ENCODE assay signal across 15 mouse cellular contexts in genomic region chr2:109697151-109697550, GRCm38 (mm10). TPM values are rescaled to one million over a fixed set of nuclear protein-coding genes. Genes with fewer than 3 reads are reported as not detected.
A peak's percentile ranks its signal among the peaks of the same experiment; 100 is the strongest.
DNase-seq lines count a peak whose midpoint lies in the region; ATAC-seq lines count a peak whose summit lies in the region.
"Had no signal": no experiment of that assay in that cellular context is flagged by ENCODE, and none has a peak within 500 bp of the region (broad histone marks: within the 10 kb centered on the region; RNA-seq: fewer than 3 reads in every experiment).

No protein-coding gene starts in this region.

- peak overlapping the region; percentile 18; the same call in 1 of the 2 replicates for H3K4me2 ChIP-seq in limb, embryonic 11.5 days (ENCODE audit: low read depth, severe bottlenecking)
- H3K4me2 ChIP-seq in forebrain, embryonic 12.5 days, result peak overlapping the region; percentile 27
- H3K4me2 ChIP-seq in limb, embryonic 13.5 days (replicated peaks), result peak overlapping the region; percentile 5
- H3K4me2 ChIP-seq: heart, embryonic 13.5 days; liver, embryonic 13.5 days had no signal

- peaks cover 13% of the 10 kb centered on the region for H3K4me1 ChIP-seq in limb, embryonic 11.5 days (ENCODE audit: control insufficient read depth, insufficient read depth, low read length)
- H3K4me1 ChIP-seq in limb, embryonic 10.5 days, result peaks cover 63% of the 10 kb centered on the region
- peaks cover 34% of the 10 kb centered on the region for H3K4me1 ChIP-seq in forebrain, embryonic 12.5 days
- peaks cover 37% of the 10 kb centered on the region for H3K4me1 ChIP-seq in limb, embryonic 13.5 days
- H3K4me1 ChIP-seq: liver, embryonic 13.5 days had no signal

- H3K9ac ChIP-seq in limb, embryonic 11.5 days (ENCODE audit: low read length), result no peak overlapping the region
- no peak overlapping the region for H3K9ac ChIP-seq in forebrain, embryonic 12.5 days
- no peak overlapping the region for H3K9ac ChIP-seq in limb, embryonic 13.5 days
- H3K9ac ChIP-seq: heart, embryonic 13.5 days; liver, embryonic 13.5 days had no signal

- no peak for ATAC-seq in limb, embryonic 11.5 days (ENCODE audit: insufficient number of reproducible peaks, low FRiP score, low TSS enrichment, low read depth)
- ATAC-seq in forebrain, embryonic 12.5 days (ENCODE audit: low FRiP score), result peak; percentile 19; the same call in 1 of the 2 replicates
- no peak for ATAC-seq in limb, embryonic 13.5 days (ENCODE audit: low FRiP score, low read depth)

- H3K27me3 ChIP-seq in limb, embryonic 11.5 days (ENCODE audit: control insufficient read depth, insufficient read depth, low read length), result no peaks in the 10 kb centered on the region; the same call in 1 of the 2 replicates
- peaks cover 25% of the 10 kb centered on the region for H3K27me3 ChIP-seq in limb, embryonic 10.5 days (ENCODE audit: low read depth, poor library complexity, severe bottlenecking)
- H3K27me3 ChIP-seq in forebrain, embryonic 12.5 days, result peaks cover 49% of the 10 kb centered on the region
- peaks cover 25% of the 10 kb centered on the region for H3K27me3 ChIP-seq in limb, embryonic 13.5 days

- DNase-seq in limb, embryonic 11.5 days (ENCODE audit: low spot score), result no peak
- DNase-seq in limb, embryonic 10.5 days (ENCODE audit: low spot score), result no peak
- peak; percentile 76 for DNase-seq in retina, embryonic 14.5 days (ENCODE audit: low spot score)
- DNase-seq in urinary bladder, adult 2 months (ENCODE audit: low spot score), result no peak
- DNase-seq in frontal cortex, postnatal 14 days (ENCODE audit: low spot score in 2 of 2), result no peak
- no peak for DNase-seq in kidney, postnatal 25 days
- DNase-seq: adrenal gland, postnatal 36 days; gastrocnemius, postnatal 14 days; kidney, adult 2 months; liver, embryonic 13.5 days; lung, postnatal 14 days; right cerebral cortex, postnatal 14 days had no signal

- 4% methylated on average over 4 of the region's 4 CpGs for WGBS in limb, embryonic 11.5 days
- 13% methylated on average over 4 of the region's 4 CpGs for WGBS in limb, embryonic 10.5 days
- WGBS in forebrain, embryonic 12.5 days, result 0% methylated on average over 4 of the region's 4 CpGs
- WGBS in limb, embryonic 13.5 days, result 4% methylated on average over 4 of the region's 4 CpGs

- H3K27ac ChIP-seq in limb, embryonic 11.5 days (replicated peaks; ENCODE audit: low read depth, low read length), result no peak overlapping the region
- H3K27ac ChIP-seq in limb, embryonic 10.5 days, result no peak overlapping the region
- no peak overlapping the region for H3K27ac ChIP-seq in forebrain, embryonic 12.5 days
- no peak overlapping the region for H3K27ac ChIP-seq in limb, embryonic 13.5 days
- H3K27ac ChIP-seq: heart, embryonic 13.5 days; liver, embryonic 13.5 days had no signal

- H3K9me3 ChIP-seq in limb, embryonic 11.5 days (ENCODE audit: control insufficient read depth, low read length), result no peaks in the 10 kb centered on the region
- no peaks in the 10 kb centered on the region for H3K9me3 ChIP-seq in limb, embryonic 10.5 days (replicated peaks)
- H3K9me3 ChIP-seq in forebrain, embryonic 12.5 days, result no peaks in the 10 kb centered on the region
- H3K9me3 ChIP-seq in limb, embryonic 13.5 days, result no peaks in the 10 kb centered on the region
- H3K9me3 ChIP-seq: heart, embryonic 13.5 days; liver, embryonic 13.5 days had no signal

- no peaks in the 10 kb centered on the region for H3K36me3 ChIP-seq in limb, embryonic 11.5 days (ENCODE audit: control insufficient read depth, insufficient read depth, low read length)
- H3K36me3 ChIP-seq in limb, embryonic 10.5 days, result no peaks in the 10 kb centered on the region
- H3K36me3 ChIP-seq in forebrain, embryonic 12.5 days (replicated peaks), result no peaks in the 10 kb centered on the region
- H3K36me3 ChIP-seq in limb, embryonic 13.5 days, result no peaks in the 10 kb centered on the region
- H3K36me3 ChIP-seq: heart, embryonic 13.5 days; liver, embryonic 13.5 days had no signal

- no peak overlapping the region for H3K4me3 ChIP-seq in limb, embryonic 11.5 days (ENCODE audit: low read depth, low read length)
- no peak overlapping the region for H3K4me3 ChIP-seq in limb, embryonic 10.5 days
- H3K4me3 ChIP-seq in forebrain, embryonic 12.5 days (replicated peaks), result no peak overlapping the region
- H3K4me3 ChIP-seq in limb, embryonic 13.5 days, result no peak overlapping the region
- H3K4me3 ChIP-seq: heart, embryonic 13.5 days; liver, embryonic 13.5 days had no signal

RNA-seq across cellular contexts. Expression of gene Bdnf, which starts 22.7 kb away (rescaled TPM):
- 5.9 and 6.8 TPM in 2 replicates for polyA plus RNA-seq in limb, embryonic 11.5 days (2014; fragmentation: Nextera tagmentation; extraction: Ambion mirVana)
- 2.4 and 5.3 TPM in 2 replicates for polyA plus RNA-seq in limb, embryonic 10.5 days (2016; fragmentation: Nextera tagmentation; extraction: Ambion mirVana)
- polyA plus RNA-seq in forebrain, embryonic 12.5 days (2016; fragmentation: Nextera tagmentation; extraction: Ambion mirVana), result 0.86 and 1.1 TPM in 2 replicates
- 3.2 and 3.4 TPM in 2 replicates for polyA plus RNA-seq in limb, embryonic 13.5 days (2015; fragmentation: Nextera tagmentation; extraction: Ambion mirVana)
- 3.3 and 7.1 TPM in 2 replicates for polyA plus RNA-seq in urinary bladder, adult 2 months (2012; rRNA removed)
